Mouse (Mus musculus) forelimb bud, embryonic 11.5 days (tissue): Measurements from ENCODE around the gene Rai2.

Experiments
- DNase-seq: peaks from one replicate; pipeline ENCODE4 v3.0.0-alpha.2; 2012; ENCODE audit warnings: low read depth, low spot score

Rai2 gene

GRCm38 (mm10) chrX:161716865-161717763 is at the start of gene Rai2:
Rai2 (plus strand) TSS chrX:161717069.
- DNase-seq: no peak

- DNase-seq: no peak
Measured at GRCm38 (mm10) chrX:161689336-161689735, 27.5 kb upstream of the Rai2 start.

DNA sequence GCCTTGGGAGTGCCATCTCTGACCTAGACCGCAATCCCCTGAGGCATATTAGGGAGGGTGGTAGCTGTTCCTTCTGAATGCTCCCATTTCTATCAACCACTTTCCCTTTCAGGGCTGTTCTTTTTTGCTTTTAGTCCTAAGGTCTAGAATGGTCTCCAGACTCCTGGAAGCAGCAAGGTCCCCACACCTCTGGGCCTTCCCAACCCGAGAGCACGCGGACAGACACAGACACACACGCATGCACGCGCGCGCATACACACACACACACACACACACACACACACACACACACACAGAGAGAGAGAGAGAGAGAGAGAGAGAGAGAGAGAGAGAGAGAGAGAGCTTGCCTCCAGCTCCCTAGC is 385 bp upstream of the Rai2 start:
- DNase-seq: no peak

GRCm38 (mm10) chrX:161717764-161718382 is 1.0 kb downstream of the Rai2 start:
- no peak for DNase-seq

DNA sequence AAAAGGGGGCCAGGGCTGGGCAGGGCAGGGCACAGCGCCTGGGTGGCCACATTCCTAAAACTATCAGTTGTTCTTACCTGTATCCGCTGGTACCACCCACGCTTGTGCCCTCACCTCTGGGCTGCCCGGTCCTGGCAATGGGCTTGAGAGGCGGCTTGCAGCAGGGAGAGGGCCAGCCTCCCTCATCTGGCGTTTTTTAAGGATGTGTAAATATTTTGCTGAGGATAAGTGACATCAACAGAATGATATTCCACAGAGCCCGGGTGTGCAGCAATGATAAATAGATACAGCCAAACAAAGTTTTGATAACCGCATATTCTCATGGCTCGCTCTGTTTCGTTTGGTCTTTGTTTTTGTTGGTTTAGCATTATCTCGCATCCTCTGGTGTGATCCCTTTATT is 1.7 kb downstream of the Rai2 start:
- DNase-seq: no peak

- DNase-seq: no peak
Measured at GRCm38 (mm10) chrX:161721082-161721481, 4.2 kb downstream of the Rai2 start.

DNA sequence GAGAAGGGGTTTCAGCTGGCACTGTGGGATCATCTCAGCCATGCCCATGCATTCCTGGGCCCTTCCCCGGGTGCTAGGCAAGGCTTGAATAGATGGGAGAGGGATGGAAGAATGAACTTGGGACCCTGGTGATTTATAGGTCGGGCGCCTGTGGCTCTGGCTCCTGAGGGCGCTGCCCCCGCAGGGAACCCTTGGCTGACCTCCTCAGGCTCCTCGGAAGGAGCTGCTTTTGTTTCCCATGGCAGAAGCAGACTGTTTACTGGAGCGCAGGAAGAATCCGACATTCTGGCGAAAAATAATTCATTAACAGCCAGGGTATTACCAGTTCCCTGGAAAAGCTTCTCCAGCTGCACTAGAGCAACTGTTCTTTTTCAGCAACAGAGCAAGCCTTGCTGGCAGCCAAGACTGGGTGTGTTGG is 6.5 kb downstream of the Rai2 start:
- DNase-seq: no peak

- no peak for DNase-seq
Measured at GRCm38 (mm10) chrX:161726257-161726656, 9.4 kb downstream of the Rai2 start.

DNA sequence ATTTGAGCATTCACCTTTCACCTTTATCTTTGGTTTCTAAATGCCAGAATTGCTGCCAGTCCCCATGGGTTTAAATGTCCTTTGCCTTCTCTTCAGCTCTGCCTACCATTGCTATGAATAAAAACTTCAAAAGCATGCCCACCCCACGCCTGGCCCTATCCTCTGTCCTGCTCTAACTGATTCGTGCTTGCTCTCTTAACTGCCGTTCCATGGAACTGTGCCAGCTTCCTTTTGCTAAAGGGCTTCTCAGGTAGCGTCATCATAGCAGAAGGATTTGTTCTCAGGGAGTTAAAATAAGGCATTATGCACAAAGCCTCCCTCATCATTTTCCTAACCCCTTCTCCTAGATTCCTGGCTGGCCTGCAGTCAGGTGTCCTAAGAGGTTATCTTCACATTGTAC is 11.6 kb downstream of the Rai2 start:
- DNase-seq: no peak

GRCm38 (mm10) chrX:161730026-161730425 is 13.2 kb downstream of the Rai2 start:
- DNase-seq: no peak

DNA sequence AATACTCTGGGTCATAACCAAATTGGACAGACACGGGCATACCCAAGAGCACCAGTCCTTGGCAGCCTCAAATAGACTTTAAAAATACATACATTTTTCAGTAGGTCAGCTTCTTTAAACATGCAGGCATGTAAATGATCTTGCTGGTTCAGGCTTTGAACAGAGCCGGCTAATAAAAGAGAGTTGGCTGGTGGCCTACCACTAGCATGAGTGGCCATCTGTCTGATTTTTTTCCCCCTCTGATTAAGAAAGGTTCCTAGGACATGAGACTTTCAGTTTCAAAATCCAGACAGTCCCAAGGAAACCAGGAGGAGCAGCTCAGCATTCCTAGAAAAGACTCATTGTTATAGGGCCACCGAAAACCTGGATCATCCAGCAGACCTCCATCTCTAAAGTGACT is 15.0 kb downstream of the Rai2 start:
- no peak for DNase-seq

- DNase-seq: no peak
Measured at GRCm38 (mm10) chrX:161733581-161734309, 16.9 kb downstream of the Rai2 start.

- DNase-seq: no peak
Measured at GRCm38 (mm10) chrX:161734310-161734676, 17.4 kb downstream of the Rai2 start.

GRCm38 (mm10) chrX:161739374-161739773 is 22.5 kb downstream of the Rai2 start:
- DNase-seq: no peak

GRCm38 (mm10) chrX:161743080-161743479 is 26.2 kb downstream of the Rai2 start:
- DNase-seq: no peak

DNA sequence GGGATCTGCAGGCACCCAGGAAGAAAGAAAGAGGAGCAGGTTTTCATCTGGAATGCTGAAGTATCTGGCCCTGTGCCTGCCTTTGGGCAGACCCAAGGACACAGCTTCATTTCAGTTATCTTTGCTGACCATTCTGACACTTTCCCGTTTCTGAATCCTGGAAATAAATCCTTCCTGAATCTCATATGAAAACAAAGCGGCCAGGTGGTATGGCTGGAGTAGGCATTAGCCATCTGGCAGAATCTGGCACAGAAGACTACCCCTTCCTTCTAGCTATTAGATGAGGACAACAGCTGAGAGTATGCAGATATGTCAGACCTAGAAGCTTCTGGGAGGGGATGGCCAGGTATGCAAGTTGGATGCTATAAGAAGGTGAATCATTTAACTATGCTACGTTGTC is 28.4 kb downstream of the Rai2 start:
- no peak for DNase-seq

GRCm38 (mm10) chrX:161747337-161747736 is 30.5 kb downstream of the Rai2 start:
- DNase-seq: no peak

DNA sequence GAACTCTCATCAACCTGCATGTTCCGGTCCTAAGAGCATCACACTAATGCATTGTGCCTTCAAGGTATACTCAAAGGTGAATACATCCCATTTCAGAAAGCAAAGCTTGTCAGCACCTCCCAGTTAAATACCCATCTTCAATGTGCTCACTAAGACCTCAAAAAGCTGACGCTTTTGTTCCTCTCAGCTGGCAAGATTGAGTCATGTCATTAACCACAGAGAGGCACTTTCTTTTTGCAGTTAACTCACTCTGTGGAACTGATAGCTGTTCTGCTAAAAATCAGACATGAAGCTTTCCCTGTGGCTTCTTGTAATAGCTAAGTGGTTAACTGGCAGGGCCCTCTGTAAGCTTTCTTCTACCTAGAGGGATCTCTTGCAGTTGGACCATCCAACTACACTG is 36.6 kb downstream of the Rai2 start:
- DNase-seq: no peak

DNA sequence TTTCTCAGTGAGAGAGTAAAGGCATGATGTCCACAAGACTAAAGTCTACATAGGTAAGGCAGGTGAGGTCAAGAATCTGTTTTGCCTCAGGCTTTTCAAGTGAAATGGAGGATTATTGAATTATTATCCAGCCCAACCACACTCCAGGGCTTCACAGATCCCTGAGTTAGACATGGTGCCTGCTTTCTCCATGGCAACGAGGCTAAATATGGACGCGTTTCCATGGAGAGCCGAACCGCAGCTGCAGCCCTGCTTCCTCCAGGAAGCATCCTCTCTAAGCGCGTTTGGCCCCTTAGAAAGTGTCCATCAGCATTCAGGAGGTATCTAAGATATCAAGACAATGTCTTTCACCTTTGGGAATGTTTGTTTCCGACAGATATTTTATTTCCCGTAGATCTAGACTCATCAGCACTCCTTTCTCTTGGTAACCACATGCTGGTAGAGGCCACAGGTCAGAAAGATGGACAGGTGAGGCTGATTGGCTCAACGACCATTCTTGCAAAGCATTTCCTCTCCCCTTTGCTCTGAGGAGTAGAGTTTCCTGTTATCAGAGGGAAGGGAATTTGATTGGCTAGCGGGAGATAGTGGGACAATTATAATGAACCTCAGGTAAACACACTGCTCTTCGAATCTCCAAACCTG is 59.6 kb downstream of the Rai2 start:
- DNase-seq: no peak

GRCm38 (mm10) chrX:161780321-161781034 is 63.6 kb downstream of the Rai2 start:
- peak; percentile 4 for DNase-seq

GRCm38 (mm10) chrX:161790182-161790581 is 73.3 kb downstream of the Rai2 start:
- DNase-seq: peak; percentile 19
